Mouse (Mus musculus): ENCODE data around the gene Sbno2. TPM values are rescaled to one million over a fixed set of nuclear protein-coding genes. Genes with fewer than 3 reads are reported as not detected.

The Sbno2 gene
- total RNA-seq, 1 experiment from 2014 or later, result 73.2 TPM

GRCm38 (mm10) chr10:80017361-80017760 lies 88.0 kb downstream of the Sbno2 start:
- DNase-seq, result no peak

GRCm38 (mm10) chr10:80016931-80017330 lies 88.4 kb downstream of the Sbno2 start:
- DNase-seq, result no peak

GRCm38 (mm10) chr10:80016511-80016910 lies 88.9 kb downstream of the Sbno2 start, which contains the start of gene Arhgap45:
Gene Arhgap45 (plus strand): TSS chr10:80016653.
- DNase-seq, result no peak

- no peak for DNase-seq
These were observed 89.8 kb downstream of the Sbno2 start for GRCm38 (mm10) chr10:80015583-80015982.

GRCm38 (mm10) chr10:80014484-80015290 lies 90.7 kb downstream of the Sbno2 start:
- DNase-seq, result no peak

- DNase-seq, result no peak
These were observed 91.8 kb downstream of the Sbno2 start for GRCm38 (mm10) chr10:80013609-80014008.

GRCm38 (mm10) chr10:80011740-80012139 lies 93.6 kb downstream of the Sbno2 start:
- DNase-seq, result no peak

Other genes with a start within 250 kb of the Sbno2 start
- not detected in 2 replicates for gene Prtn3, start 231.1 kb downstream of the Sbno2 start, total RNA-seq (2021)
- gene Plppr3, start 230.9 kb downstream of the Sbno2 start, total RNA-seq (2021), result 0.49 and 1.2 TPM in 2 replicates
- gene Elane, start 219.3 kb downstream of the Sbno2 start, total RNA-seq (2021), result not detected in 2 replicates
- 420 and 469 TPM in 2 replicates for gene Cfd, start 214.7 kb downstream of the Sbno2 start, total RNA-seq (2021)
- gene Med16, start 196.6 kb downstream of the Sbno2 start, total RNA-seq (2021), result 36.0 and 49.2 TPM in 2 replicates
- gene Gm26602, start 194.7 kb downstream of the Sbno2 start, total RNA-seq (2021), result not detected in 2 replicates
- gene Kiss1r, start 188.6 kb downstream of the Sbno2 start, total RNA-seq (2021), result 1.1 and 2.3 TPM in 2 replicates
- 85.5 and 98.9 TPM in 2 replicates for gene R3hdm4, start 184.4 kb downstream of the Sbno2 start, total RNA-seq (2021)
- 5.2 and 5.8 TPM in 2 replicates for gene Arid3a, start 178.5 kb downstream of the Sbno2 start, total RNA-seq (2021)
- 32.4 and 35.5 TPM in 2 replicates for gene Wdr18, start 145.4 kb downstream of the Sbno2 start, total RNA-seq (2021)
- gene Grin3b, start 134.9 kb downstream of the Sbno2 start, total RNA-seq (2021), result 0.12 TPM in 1 of 2 replicates, not detected in the other
- 159 and 161 TPM in 2 replicates for gene Tmem259, start 121.2 kb downstream of the Sbno2 start, total RNA-seq (2021)
- gene Cnn2, start 117.0 kb downstream of the Sbno2 start, total RNA-seq (2021), result 28.3 and 29.8 TPM in 2 replicates
- gene Abca7, start 109.1 kb downstream of the Sbno2 start, total RNA-seq (2021), result 24.2 and 29.1 TPM in 2 replicates
- 3.7 and 4.3 TPM in 2 replicates for gene Arhgap45, start 88.9 kb downstream of the Sbno2 start, total RNA-seq (2021)
- gene Polr2e, start 65.8 kb downstream of the Sbno2 start, total RNA-seq (2021), result 84.3 and 101 TPM in 2 replicates
- gene Gpx4, start 58.4 kb downstream of the Sbno2 start, total RNA-seq (2021), result 977 and 1,201 TPM in 2 replicates
- 154 TPM in 2 replicates for gene Stk11, start 10.2 kb upstream of the Sbno2 start, total RNA-seq (2021)
- 460 and 592 TPM in 2 replicates for gene Atp5d, start 33.1 kb upstream of the Sbno2 start, total RNA-seq (2021)
- 45.4 and 67.9 TPM in 2 replicates for gene Cbarp, start 35.3 kb upstream of the Sbno2 start, total RNA-seq (2021)
- 74.1 and 97.4 TPM in 2 replicates for gene Midn, start 42.7 kb upstream of the Sbno2 start, total RNA-seq (2021)
- 49.9 and 142 TPM in 2 replicates for gene Cirbp, start 60.4 kb upstream of the Sbno2 start, total RNA-seq (2021)
- gene 1600002K03Rik, start 67.4 kb upstream of the Sbno2 start, total RNA-seq (2021), result 15.6 and 16.7 TPM in 2 replicates
- gene Efna2, start 73.9 kb upstream of the Sbno2 start, total RNA-seq (2021), result 2.7 and 5.2 TPM in 2 replicates
- 23.4 and 37.9 TPM in 2 replicates for gene Mum1, start 120.9 kb upstream of the Sbno2 start, total RNA-seq (2021)
- gene Ndufs7, start 143.6 kb upstream of the Sbno2 start, total RNA-seq (2021), result 238 and 243 TPM in 2 replicates
- gene Gamt, start 155.4 kb upstream of the Sbno2 start, total RNA-seq (2021), result 326 and 398 TPM in 2 replicates
- gene Dazap1, start 155.9 kb upstream of the Sbno2 start, total RNA-seq (2021), result 111 and 117 TPM in 2 replicates
- 1,145 and 1,195 TPM in 2 replicates for gene Rps15, start 186.9 kb upstream of the Sbno2 start, total RNA-seq (2021)
- gene Apc2, start 190.4 kb upstream of the Sbno2 start, total RNA-seq (2021), result 1.4 and 3.2 TPM in 2 replicates
- 31.7 and 33.5 TPM in 2 replicates for gene 2310011J03Rik, start 215.0 kb upstream of the Sbno2 start, total RNA-seq (2021)
- 3.0 and 4.3 TPM in 2 replicates for gene Pcsk4, start 223.9 kb upstream of the Sbno2 start, total RNA-seq (2021)
- gene Reep6, start 224.4 kb upstream of the Sbno2 start, total RNA-seq (2021), result 8.0 and 12.8 TPM in 2 replicates
- 8.9 and 10.4 TPM in 2 replicates for gene Adamtsl5, start 242.8 kb upstream of the Sbno2 start, total RNA-seq (2021)

Data from adrenal gland, postnatal 25 days (tissue).